ENCODE assay signal across 16 mouse cellular contexts in genomic region chr11:73076295-73076694, GRCm38 (mm10).
"Had no signal": no experiment of that assay in that cellular context is flagged by ENCODE, and none has a peak within 500 bp of the region (broad histone marks: within the 10 kb centered on the region; RNA-seq: fewer than 3 reads in every experiment).

No protein-coding gene starts in this region.

- H3K4me2 ChIP-seq: lung, embryonic 14.5 days; neural tube, embryonic 13.5 days; neural tube, embryonic 15.5 days had no signal

- H3K4me3 ChIP-seq: midbrain, embryonic 10.5 days; myocyte; neural tube, embryonic 13.5 days; neural tube, embryonic 15.5 days had no signal

- DNase-seq: lung, adult 18-20 months; lung, postnatal 10 days; lung, postnatal 4 days; right cerebral cortex, adult 18-20 months; right cerebral cortex, postnatal 25 days; right cerebral cortex, postnatal 4 days; spleen, adult 18-20 months; thymus, adult 18-20 months; thymus, postnatal 14 days; thymus, postnatal 36 days had no signal

- H3K27ac ChIP-seq: liver, embryonic 14.5 days; midbrain, embryonic 10.5 days; neural tube, embryonic 13.5 days; neural tube, embryonic 15.5 days had no signal

- H3K27me3 ChIP-seq: neural tube, embryonic 13.5 days; neural tube, embryonic 15.5 days had no signal

- H3K9ac ChIP-seq: liver, embryonic 14.5 days; lung, embryonic 14.5 days; neural tube, embryonic 13.5 days; neural tube, embryonic 15.5 days had no signal

- H3K9me3 ChIP-seq: midbrain, embryonic 10.5 days; neural tube, embryonic 13.5 days; neural tube, embryonic 15.5 days had no signal

- H3K4me1 ChIP-seq: neural tube, embryonic 13.5 days; neural tube, embryonic 15.5 days had no signal
